Mouse (Mus musculus): ENCODE results near the gene Syt2. TPM values are rescaled to one million over a fixed set of nuclear protein-coding genes. Genes with fewer than 3 reads are reported as not detected.
A peak's percentile ranks its signal among the peaks of the same experiment; 100 is the strongest.

Gene Syt2
- polyA plus RNA-seq, 1 experiment from 2014 or later: 1.6 TPM

DNA sequence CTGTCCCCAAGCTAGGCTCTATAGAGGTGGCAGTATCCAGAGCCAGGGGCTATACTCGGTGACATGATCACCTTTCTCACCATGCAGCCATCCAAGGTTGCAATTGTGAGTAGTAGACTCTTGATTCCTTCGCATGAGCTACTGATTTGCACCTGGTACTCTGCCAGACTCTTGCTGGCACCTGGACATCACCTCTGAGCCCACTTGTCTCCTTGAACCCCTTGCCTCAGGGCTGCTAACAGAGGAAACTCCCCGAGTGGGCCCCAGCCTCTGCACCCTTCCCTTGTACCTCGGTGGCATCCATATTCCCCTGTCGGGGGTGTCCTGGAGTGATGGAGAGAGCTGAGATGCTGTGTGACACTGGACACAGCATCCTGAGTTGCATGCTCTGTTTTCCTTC is 75.0 kb downstream of the Syt2 start:
- no peaks in the 10 kb centered on the region for H3K9me3 ChIP-seq (ENCODE audit: low read length)
- no peaks in the 10 kb centered on the region for H3K27me3 ChIP-seq (ENCODE audit: insufficient read depth, low read length)
- no peak overlapping the region for H3K4me3 ChIP-seq (ENCODE audit: low read length)
- H3K27ac ChIP-seq (ENCODE audit: low read length): no peak overlapping the region
- 89% methylated on average over 5 of the region's 5 CpGs for WGBS
- no peak overlapping the region for H3K4me2 ChIP-seq (replicated peaks; ENCODE audit: low read depth, low read length)
- ATAC-seq (ENCODE audit: low FRiP score, low TSS enrichment): no peak
- H3K4me1 ChIP-seq (ENCODE audit: insufficient read depth, low read length): peaks cover 13% of the 10 kb centered on the region
- H3K9ac ChIP-seq (replicated peaks; ENCODE audit: low read length): no peak overlapping the region
- H3K36me3 ChIP-seq (ENCODE audit: insufficient read depth, low read length): no peaks in the 10 kb centered on the region

GRCm38 (mm10) chr1:134722891-134723290 is 76.4 kb downstream of the Syt2 start:
- no peak overlapping the region for H3K27ac ChIP-seq (ENCODE audit: low read length)
- 86% methylated on average over 7 of the region's 7 CpGs for WGBS
- H3K9ac ChIP-seq (replicated peaks; ENCODE audit: low read length): no peak overlapping the region
- no peaks in the 10 kb centered on the region for H3K36me3 ChIP-seq (ENCODE audit: insufficient read depth, low read length)
- no peaks in the 10 kb centered on the region for H3K9me3 ChIP-seq (ENCODE audit: low read length)
- no peaks in the 10 kb centered on the region for H3K27me3 ChIP-seq (ENCODE audit: insufficient read depth, low read length)
- no peak for ATAC-seq (ENCODE audit: low FRiP score, low TSS enrichment)
- no peak overlapping the region for H3K4me3 ChIP-seq (ENCODE audit: low read length)
- H3K4me1 ChIP-seq (ENCODE audit: insufficient read depth, low read length): peaks cover 24% of the 10 kb centered on the region
- H3K4me2 ChIP-seq (replicated peaks; ENCODE audit: low read depth, low read length): no peak overlapping the region

DNA sequence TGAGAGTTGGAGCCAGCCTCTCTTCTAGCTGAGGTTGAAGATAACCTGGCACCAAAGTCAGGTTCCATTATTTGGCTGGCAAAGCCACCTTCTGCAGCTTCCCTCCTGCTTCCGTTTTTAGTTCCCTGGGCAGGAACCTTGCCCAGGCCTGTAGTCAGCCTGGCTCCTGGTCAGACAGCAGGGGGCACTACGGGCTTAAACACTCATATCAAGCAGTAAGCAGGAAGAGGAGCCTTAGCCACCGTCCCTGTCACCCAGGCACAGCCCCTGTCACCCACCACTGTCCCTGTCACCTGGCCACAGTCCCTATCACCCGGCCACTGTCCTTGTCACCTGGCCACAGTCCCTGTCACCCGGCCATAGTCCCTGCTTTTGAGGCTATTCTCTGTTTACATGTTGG is 78.8 kb downstream of the Syt2 start:
- 57% methylated on average over 5 of the region's 5 CpGs for WGBS
- no peak overlapping the region for H3K4me3 ChIP-seq (ENCODE audit: low read length)
- H3K9me3 ChIP-seq (ENCODE audit: low read length): no peaks in the 10 kb centered on the region
- H3K36me3 ChIP-seq (ENCODE audit: insufficient read depth, low read length): no peaks in the 10 kb centered on the region
- H3K4me1 ChIP-seq (ENCODE audit: insufficient read depth, low read length): peaks cover 27% of the 10 kb centered on the region
- no peaks in the 10 kb centered on the region for H3K27me3 ChIP-seq (ENCODE audit: insufficient read depth, low read length)
- no peak overlapping the region for H3K9ac ChIP-seq (replicated peaks; ENCODE audit: low read length)
- no peak overlapping the region for H3K4me2 ChIP-seq (replicated peaks; ENCODE audit: low read depth, low read length)
- H3K27ac ChIP-seq (ENCODE audit: low read length): no peak overlapping the region
- ATAC-seq (ENCODE audit: low FRiP score, low TSS enrichment): no peak

DNA sequence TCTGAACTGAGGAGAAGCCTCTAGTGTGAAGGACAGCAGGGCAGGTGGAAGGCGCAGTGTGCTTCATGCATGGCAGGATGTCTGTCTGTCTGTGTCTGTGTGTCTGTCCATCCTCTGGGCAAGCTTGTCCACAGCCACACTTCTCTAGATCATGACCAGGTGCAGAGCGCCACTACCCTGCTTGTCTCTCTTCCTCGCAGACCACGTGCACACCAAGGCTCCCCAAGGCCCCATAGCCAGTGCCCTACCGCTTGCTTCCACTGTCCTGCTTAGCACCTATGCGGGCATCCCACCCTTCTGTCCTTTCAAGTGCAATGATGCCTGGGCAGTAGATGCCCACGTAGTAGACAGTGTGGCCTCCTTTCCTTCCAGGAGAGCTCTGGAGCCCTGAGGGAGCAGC is 80.0 kb downstream of the Syt2 start:
- ATAC-seq (ENCODE audit: low FRiP score, low TSS enrichment): no peak
- Histone ChIP-seq H3K27ac (ENCODE audit: low read length) (no peak overlapping the region), H3K9me3 (ENCODE audit: low read length) (no peaks in the 10 kb centered on the region), H3K36me3 (ENCODE audit: insufficient read depth, low read length) (no peaks in the 10 kb centered on the region), H3K4me2 (replicated peaks; ENCODE audit: low read depth, low read length) (no peak overlapping the region), H3K27me3 (ENCODE audit: insufficient read depth, low read length) (no peaks in the 10 kb centered on the region), H3K4me3 (ENCODE audit: low read length) (no peak overlapping the region), H3K9ac (replicated peaks; ENCODE audit: low read length) (no peak overlapping the region), H3K4me1 (ENCODE audit: insufficient read depth, low read length) (peaks cover 27% of the 10 kb centered on the region)
- 94% methylated on average over 7 of the region's 7 CpGs for WGBS

DNA sequence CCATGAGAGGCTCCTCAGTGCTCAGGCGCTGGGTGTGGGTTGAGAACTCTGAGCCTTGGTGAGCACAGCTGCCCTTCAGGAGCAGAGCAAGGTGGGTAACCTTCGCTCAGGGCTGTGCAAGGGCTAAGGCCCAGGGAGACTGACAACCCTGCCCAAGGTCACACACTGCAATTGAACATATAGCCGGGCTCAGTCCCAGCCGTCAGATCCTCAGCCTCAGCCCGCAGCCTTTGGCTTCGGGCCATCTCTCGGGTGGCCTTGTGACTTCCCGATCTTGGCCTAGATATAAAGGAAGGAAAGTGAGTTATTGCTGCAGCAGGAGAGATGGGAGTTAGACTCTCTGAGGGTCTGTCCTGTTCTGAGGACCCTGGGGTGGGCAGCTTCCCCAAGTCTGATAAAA is 80.8 kb downstream of the Syt2 start:
- 51% methylated on average over 8 of the region's 8 CpGs for WGBS
- Histone ChIP-seq H3K4me3 (ENCODE audit: low read length) (no peak overlapping the region), H3K9me3 (ENCODE audit: low read length) (no peaks in the 10 kb centered on the region), H3K36me3 (ENCODE audit: insufficient read depth, low read length) (no peaks in the 10 kb centered on the region), H3K27ac (ENCODE audit: low read length) (no peak overlapping the region), H3K4me1 (ENCODE audit: insufficient read depth, low read length) (peaks cover 27% of the 10 kb centered on the region), H3K9ac (replicated peaks; ENCODE audit: low read length) (no peak overlapping the region), H3K27me3 (ENCODE audit: insufficient read depth, low read length) (no peaks in the 10 kb centered on the region), H3K4me2 (replicated peaks; ENCODE audit: low read depth, low read length) (no peak overlapping the region)
- ATAC-seq (ENCODE audit: low FRiP score, low TSS enrichment): no peak

- WGBS: 86% methylated on average over 5 of the region's 5 CpGs
- peaks cover 19% of the 10 kb centered on the region for H3K4me1 ChIP-seq (ENCODE audit: insufficient read depth, low read length)
- H3K9ac ChIP-seq (replicated peaks; ENCODE audit: low read length): no peak overlapping the region
- no peaks in the 10 kb centered on the region for H3K36me3 ChIP-seq (ENCODE audit: insufficient read depth, low read length)
- H3K9me3 ChIP-seq (ENCODE audit: low read length): no peaks in the 10 kb centered on the region
- no peak overlapping the region for H3K27ac ChIP-seq (ENCODE audit: low read length)
- H3K27me3 ChIP-seq (ENCODE audit: insufficient read depth, low read length): no peaks in the 10 kb centered on the region
- no peak overlapping the region for H3K4me3 ChIP-seq (ENCODE audit: low read length)
- ATAC-seq (ENCODE audit: low FRiP score, low TSS enrichment): no peak
- no peak overlapping the region for H3K4me2 ChIP-seq (replicated peaks; ENCODE audit: low read depth, low read length)
Measured at GRCm38 (mm10) chr1:134733659-134734058, 87.2 kb downstream of the Syt2 start.

- Histone ChIP-seq H3K27ac (ENCODE audit: low read length) (no peak overlapping the region), H3K9ac (replicated peaks; ENCODE audit: low read length) (0 out of 2 replicates have a peak overlapping the region, but pooled peaks have one; percentile 4), H3K4me3 (ENCODE audit: low read length) (no peak overlapping the region), H3K4me1 (ENCODE audit: insufficient read depth, low read length) (peaks cover 6% of the 10 kb centered on the region; the same call in 1 of the 2 replicates), H3K4me2 (replicated peaks; ENCODE audit: low read depth, low read length) (peak overlapping the region; percentile 18; the same call in 1 of the 2 replicates), H3K9me3 (ENCODE audit: low read length) (no peaks in the 10 kb centered on the region), H3K36me3 (ENCODE audit: insufficient read depth, low read length) (no peaks in the 10 kb centered on the region), H3K27me3 (ENCODE audit: insufficient read depth, low read length) (no peaks in the 10 kb centered on the region)
- 0 out of 2 replicates have a peak, but pooled peaks have one; percentile 27 for ATAC-seq (ENCODE audit: low FRiP score, low TSS enrichment)
- 45% methylated on average over 9 of the region's 9 CpGs for WGBS
Measured at GRCm38 (mm10) chr1:134737463-134737862, 91.0 kb downstream of the Syt2 start.

DNA sequence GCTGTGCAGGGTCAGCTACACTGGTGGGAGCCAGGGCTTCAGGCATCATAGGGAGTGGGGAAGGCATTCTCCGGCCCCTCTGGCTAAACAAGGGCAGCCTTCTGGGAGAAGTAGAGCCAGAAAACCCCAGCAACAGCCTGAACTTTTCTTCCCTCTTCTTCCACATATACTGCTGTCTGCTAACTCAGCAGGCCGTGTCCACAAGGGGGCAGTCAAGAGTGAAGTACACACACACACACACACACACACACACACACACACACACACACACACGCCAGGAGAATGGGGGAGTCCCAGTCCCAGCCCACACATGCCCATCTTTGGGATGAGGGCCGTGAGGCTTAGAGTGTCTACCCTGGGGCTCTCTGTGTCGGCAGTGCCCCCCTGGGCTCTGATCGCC is 95.0 kb downstream of the Syt2 start:
- no peaks in the 10 kb centered on the region for H3K36me3 ChIP-seq (ENCODE audit: insufficient read depth, low read length)
- H3K9ac ChIP-seq (replicated peaks; ENCODE audit: low read length): no peak overlapping the region
- ATAC-seq (ENCODE audit: low FRiP score, low TSS enrichment): no peak
- 82% methylated on average over 6 of the region's 6 CpGs for WGBS
- peaks cover 6% of the 10 kb centered on the region; the same call in 1 of the 2 replicates for H3K4me1 ChIP-seq (ENCODE audit: insufficient read depth, low read length)
- no peak overlapping the region for H3K4me3 ChIP-seq (ENCODE audit: low read length)
- H3K27me3 ChIP-seq (ENCODE audit: insufficient read depth, low read length): no peaks in the 10 kb centered on the region
- no peak overlapping the region for H3K4me2 ChIP-seq (replicated peaks; ENCODE audit: low read depth, low read length)
- H3K9me3 ChIP-seq (ENCODE audit: low read length): no peaks in the 10 kb centered on the region
- no peak overlapping the region for H3K27ac ChIP-seq (ENCODE audit: low read length)

GRCm38 (mm10) chr1:134741946-134742661 is 95.6 kb downstream of the Syt2 start:
- no peaks in the 10 kb centered on the region for H3K27me3 ChIP-seq (ENCODE audit: insufficient read depth, low read length)
- no peak overlapping the region for H3K4me2 ChIP-seq (replicated peaks; ENCODE audit: low read depth, low read length)
- H3K4me1 ChIP-seq (ENCODE audit: insufficient read depth, low read length): peaks cover 6% of the 10 kb centered on the region; the same call in 1 of the 2 replicates
- no peak overlapping the region for H3K27ac ChIP-seq (ENCODE audit: low read length)
- ATAC-seq (ENCODE audit: low FRiP score, low TSS enrichment): no peak
- no peak overlapping the region for H3K9ac ChIP-seq (replicated peaks; ENCODE audit: low read length)
- H3K36me3 ChIP-seq (ENCODE audit: insufficient read depth, low read length): no peaks in the 10 kb centered on the region
- 69% methylated on average over 7 of the region's 7 CpGs for WGBS
- no peak overlapping the region for H3K4me3 ChIP-seq (ENCODE audit: low read length)
- no peaks in the 10 kb centered on the region for H3K9me3 ChIP-seq (ENCODE audit: low read length)

- WGBS: 62% methylated on average over 5 of the region's 6 CpGs
- Histone ChIP-seq H3K36me3 (ENCODE audit: insufficient read depth, low read length) (no peaks in the 10 kb centered on the region), H3K4me3 (ENCODE audit: low read length) (no peak overlapping the region), H3K9me3 (ENCODE audit: low read length) (no peaks in the 10 kb centered on the region), H3K4me1 (ENCODE audit: insufficient read depth, low read length) (peaks cover 8% of the 10 kb centered on the region; the same call in 1 of the 2 replicates), H3K27ac (ENCODE audit: low read length) (no peak overlapping the region), H3K27me3 (ENCODE audit: insufficient read depth, low read length) (no peaks in the 10 kb centered on the region), H3K9ac (replicated peaks; ENCODE audit: low read length) (no peak overlapping the region), H3K4me2 (replicated peaks; ENCODE audit: low read depth, low read length) (no peak overlapping the region)
- no peak for ATAC-seq (ENCODE audit: low FRiP score, low TSS enrichment)
Measured at GRCm38 (mm10) chr1:134745648-134746047, 99.2 kb downstream of the Syt2 start.
